Mouse (Mus musculus): ENCODE measurements around the gene Slc45a1.

Slc45a1 gene

GRCm38 (mm10) chr4:150651390-150652277, at the start of gene Slc45a1:
Slc45a1 (minus strand) TSS chr4:150652174.
- DNase-seq = peak; percentile 46

GRCm38 (mm10) chr4:150700849-150701248, 48.9 kb upstream of the Slc45a1 start:
- DNase-seq = no peak

- no peak for DNase-seq
These were observed 42.6 kb upstream of the Slc45a1 start for GRCm38 (mm10) chr4:150694434-150695108.

- no peak for DNase-seq
These were observed 41.0 kb upstream of the Slc45a1 start for GRCm38 (mm10) chr4:150692861-150693403.

DNA sequence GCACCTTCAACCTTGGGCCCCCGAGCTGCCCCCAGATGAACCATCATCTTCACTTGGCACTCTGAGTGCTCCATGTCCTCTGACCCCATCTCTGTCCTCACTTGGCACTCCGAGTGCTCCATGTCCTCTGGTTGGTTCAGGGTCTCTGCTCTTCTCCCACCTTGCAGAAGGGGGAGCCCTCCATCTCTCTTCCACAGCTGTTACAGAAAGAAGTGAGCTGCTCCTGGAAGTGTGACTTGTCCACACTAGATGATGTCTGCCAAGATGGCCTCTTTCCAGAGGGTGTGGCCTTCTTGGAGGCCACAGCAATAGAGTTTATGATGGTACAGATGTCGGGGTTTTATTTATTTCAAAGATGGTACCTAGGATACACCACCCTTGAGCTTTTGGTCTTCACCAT, 38.8 kb upstream of the Slc45a1 start:
- no peak for DNase-seq

DNA sequence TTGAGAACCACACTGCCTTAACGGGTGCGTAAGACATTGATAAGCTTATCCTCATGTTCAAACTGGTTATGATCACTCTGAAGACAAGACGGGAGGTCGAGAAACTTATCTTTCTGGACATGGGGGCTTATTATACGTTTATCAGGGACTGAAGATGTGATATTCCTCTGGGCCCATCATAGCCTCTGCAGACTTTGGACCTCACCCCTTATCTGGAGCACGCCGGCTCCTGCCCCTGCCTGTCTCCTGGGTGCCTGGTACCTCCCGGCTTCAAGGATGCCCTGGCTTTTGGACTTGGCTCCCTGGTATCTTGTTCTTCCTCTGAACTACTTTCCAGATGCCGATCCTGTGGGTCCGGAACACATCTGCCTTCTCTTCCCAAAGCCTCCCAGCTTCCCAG, 37.6 kb upstream of the Slc45a1 start:
- DNase-seq = no peak

DNA sequence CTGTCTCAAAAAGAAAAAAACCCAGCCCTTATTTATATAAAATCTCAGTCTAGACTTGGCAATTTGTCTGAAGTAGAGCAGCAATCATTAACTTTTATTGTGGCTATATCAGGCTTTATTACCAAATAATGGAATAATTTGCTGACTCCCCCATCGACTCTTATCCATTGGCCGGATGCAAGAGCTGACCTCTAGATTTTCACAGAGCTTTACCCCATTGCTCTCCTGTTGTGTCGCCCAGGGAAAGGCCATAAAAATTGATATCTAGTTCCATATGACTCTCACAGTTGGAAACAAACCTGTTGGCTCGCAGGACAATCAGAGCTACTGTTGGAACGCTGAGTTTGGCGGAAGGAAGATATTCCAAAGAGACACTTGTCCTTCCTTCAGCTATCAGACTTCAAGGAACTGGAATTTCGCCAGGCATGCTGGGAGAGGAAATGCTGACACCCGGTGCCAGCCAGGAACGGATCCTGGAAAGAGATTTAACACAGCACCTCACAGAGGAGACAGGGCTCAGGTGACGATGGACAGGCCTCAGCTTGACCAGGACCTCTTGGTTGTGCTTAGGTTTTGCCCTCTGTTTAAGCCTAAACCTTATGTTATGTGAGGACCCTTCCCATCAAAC, 35.3 kb upstream of the Slc45a1 start:
- DNase-seq = no peak

GRCm38 (mm10) chr4:150686538-150686937, 34.6 kb upstream of the Slc45a1 start:
- DNase-seq = no peak

DNA sequence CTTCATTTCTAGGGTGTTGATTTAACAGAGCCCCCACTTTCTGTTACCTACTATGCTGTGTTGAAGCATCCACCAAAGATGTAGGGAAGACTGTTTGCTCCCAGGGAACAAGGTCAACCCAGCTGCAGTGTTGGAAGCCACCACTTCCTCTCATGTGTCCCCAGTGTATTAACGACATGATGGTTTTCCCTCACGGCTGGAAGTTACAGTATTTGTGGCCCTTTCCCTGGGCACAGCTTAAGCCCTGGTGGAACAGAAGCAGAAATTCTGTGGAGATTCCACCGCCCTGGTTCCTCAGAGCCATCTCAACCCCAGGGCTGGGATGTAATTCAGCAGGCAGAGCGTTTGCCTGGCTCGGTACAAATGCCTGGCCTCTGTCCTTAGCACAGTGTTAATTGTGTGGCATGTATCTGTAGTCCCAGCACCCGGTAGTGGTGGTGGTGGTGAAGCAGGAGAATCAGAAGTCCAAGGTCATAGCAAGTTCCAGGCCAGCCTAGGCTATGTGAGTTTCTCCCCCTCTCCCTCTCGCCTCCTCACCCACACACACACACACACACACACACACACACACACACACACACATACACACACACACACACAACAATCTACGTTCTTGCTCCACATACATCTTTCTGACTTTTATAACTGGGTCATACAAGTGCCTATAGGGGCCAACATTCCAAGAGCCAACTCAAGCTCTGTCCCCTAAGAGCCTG, 34.0 kb upstream of the Slc45a1 start:
- no peak for DNase-seq

DNA sequence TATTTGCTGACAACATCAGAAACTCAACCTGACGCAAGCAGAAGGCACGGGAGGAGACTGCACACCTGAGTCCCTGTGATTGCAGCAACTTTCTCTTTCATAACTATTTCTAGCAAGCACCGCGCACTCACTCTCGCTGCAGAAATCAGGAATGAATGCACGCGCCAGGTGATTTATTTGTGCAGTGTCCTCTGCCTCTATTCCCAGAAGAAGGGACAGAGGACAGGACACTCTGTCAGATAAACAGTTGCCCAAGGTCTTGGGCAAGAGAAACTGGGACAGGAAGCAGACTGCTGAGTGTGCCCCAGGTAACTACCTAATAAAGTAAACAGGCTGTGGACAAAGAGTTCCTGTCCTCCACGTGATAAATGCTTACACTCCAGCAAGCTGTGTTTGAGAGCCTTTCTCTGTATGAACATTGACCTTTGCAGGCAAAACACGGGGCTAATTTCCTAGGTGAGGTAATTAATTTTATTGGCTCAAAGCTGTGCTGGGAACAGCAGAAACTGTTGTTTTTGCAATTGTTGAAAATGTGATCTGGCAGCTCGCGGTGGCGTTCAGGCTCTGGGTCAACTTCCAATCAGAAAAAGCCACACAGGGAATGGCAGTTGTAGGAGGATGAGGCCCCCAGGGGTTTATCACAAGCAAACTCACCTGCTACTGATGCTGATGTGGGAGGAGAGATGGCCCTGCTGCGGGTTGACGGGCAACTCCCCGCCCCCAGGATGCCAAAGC, 33.2 kb upstream of the Slc45a1 start:
- no peak for DNase-seq

DNA sequence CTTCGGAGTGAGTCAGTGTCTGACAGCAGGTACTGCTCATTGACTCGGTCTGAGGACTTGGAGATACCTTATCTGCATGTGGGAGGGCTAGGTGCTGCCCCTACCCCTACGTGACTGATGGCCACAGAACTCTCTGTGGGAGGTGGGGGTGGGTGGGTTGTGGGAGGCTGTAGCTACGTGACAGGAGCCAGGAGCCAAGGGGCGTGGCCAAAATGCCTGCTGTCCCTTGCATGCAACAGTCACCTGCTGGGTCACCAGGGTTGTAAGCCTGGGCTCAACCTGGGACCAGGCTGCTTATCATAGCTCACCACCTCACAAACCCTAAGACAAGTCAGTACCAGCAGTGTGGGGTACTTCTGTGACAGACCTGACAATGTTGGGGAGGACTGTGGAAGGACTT, 28.4 kb upstream of the Slc45a1 start:
- DNase-seq = no peak

- no peak for DNase-seq
These were observed 26.8 kb upstream of the Slc45a1 start for GRCm38 (mm10) chr4:150678789-150679188.

- DNase-seq = no peak
These were observed 25.9 kb upstream of the Slc45a1 start for GRCm38 (mm10) chr4:150677846-150678224.

DNA sequence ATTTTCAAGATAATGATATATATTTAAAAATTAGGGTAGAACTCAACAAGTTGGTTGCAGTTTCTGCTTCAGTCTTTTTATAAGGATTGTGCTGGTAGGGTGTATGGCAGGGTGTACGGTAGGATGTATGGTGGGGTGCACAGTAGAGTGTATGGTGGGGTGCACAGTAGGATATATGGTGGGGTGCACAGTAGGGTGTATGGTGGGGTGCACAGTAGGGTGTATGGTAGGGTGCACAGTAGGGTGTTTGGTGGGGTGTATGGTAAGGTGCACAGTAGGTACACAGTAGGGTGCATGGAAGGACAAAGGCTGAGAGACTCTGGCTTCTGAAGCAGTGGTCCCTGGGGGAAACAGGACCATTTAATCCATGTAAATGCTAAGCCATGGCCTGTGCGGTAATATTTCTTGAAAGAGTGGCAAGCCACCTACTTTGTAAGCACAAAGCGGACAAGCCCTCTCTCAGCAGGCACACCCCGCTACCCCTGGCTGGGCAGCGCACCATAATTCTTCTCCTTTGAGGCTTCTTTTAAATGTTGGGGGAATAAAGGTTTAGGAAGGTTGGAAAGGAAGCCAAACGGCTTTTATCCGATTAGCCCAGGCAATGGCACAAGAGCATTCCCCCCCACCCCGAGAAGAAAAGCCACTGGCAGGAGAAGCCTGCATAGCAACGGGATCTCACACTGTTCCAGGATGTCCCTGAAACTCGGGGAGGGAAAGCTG, 25.3 kb upstream of the Slc45a1 start:
- DNase-seq = no peak

DNA sequence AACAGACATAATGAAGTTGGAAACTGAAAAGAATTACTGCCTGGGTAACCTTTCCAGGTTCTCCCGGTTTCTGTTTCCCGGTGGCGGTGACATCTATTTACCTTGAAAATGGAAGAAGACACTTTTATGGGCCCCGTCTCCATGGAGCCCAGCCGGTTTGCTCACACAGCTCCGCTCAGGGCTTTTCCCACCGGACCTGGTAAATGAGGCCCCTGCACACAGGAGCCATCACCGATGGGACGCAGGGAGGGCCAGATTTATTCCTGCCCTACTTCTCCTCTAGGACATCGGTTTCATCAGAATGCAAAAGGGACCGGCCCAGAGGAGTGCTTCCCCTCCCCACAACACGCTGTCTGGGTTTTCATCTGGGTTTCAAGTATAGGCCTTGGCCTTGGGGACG, 24.1 kb upstream of the Slc45a1 start:
- no peak for DNase-seq

GRCm38 (mm10) chr4:150675274-150675673, 23.3 kb upstream of the Slc45a1 start:
- DNase-seq = no peak

- no peak for DNase-seq
These were observed 13.8 kb upstream of the Slc45a1 start for GRCm38 (mm10) chr4:150665806-150666205.

GRCm38 (mm10) chr4:150664726-150665125, 12.8 kb upstream of the Slc45a1 start:
- no peak for DNase-seq

- DNase-seq = no peak
These were observed 11.2 kb upstream of the Slc45a1 start for GRCm38 (mm10) chr4:150663192-150663591.

GRCm38 (mm10) chr4:150661886-150662285, 9.9 kb upstream of the Slc45a1 start:
- DNase-seq = no peak

DNA sequence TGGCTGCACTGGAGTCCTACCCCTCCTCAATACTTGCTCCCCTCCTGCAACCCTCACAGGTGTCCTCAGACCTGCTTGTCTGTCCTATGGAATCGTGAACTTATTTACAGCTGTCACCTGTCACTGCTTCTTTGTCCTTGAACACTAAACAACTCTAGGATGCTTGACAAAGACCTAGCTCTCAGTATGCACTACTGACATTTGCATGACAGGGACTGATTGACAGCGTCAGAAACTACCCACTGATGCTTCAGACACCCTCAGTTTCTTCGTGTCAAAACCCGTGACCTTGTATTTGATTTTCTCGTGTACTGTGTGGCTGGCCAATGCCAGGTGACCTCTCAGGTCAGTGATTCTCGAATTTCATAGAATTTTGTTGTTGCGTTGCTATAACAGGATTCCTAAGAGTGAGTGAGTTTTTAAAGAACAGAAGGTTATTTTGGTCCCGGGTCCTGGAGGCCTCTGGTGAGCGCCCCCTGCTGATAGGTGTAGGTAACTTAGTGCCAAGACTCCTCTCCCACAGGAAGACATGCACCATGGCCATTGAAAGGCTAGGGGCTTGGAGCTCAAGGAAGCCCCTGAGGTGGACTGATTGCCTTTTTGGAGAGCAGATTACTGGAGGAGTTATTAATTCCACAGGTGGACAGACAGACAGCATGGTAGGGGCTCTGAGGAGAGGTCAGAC, 8.1 kb upstream of the Slc45a1 start:
- no peak for DNase-seq
